15 mouse cellular contexts compared by ENCODE assay signal in genomic region chr3:17596365-17596764, GRCm38 (mm10).
"Had no signal": no experiment of that assay in that cellular context is flagged by ENCODE, and none has a peak within 500 bp of the region (broad histone marks: within the 10 kb centered on the region; RNA-seq: fewer than 3 reads in every experiment).

No protein-coding gene starts in this region.

- H3K9me3 ChIP-seq: neural tube, embryonic 13.5 days; neural tube, embryonic 15.5 days; stomach, embryonic 15.5 days had no signal

- H3K27ac ChIP-seq: neural tube, embryonic 13.5 days; neural tube, embryonic 15.5 days; stomach, embryonic 15.5 days; stomach, postnatal 0 days had no signal

- H3K36me3 ChIP-seq: neural tube, embryonic 13.5 days; neural tube, embryonic 15.5 days; stomach, embryonic 15.5 days had no signal

- H3K9ac ChIP-seq: neural tube, embryonic 13.5 days; neural tube, embryonic 15.5 days; stomach, embryonic 15.5 days had no signal

- H3K4me3 ChIP-seq: neural tube, embryonic 13.5 days; neural tube, embryonic 15.5 days; stomach, embryonic 15.5 days had no signal

- H3K4me2 ChIP-seq: neural tube, embryonic 13.5 days; neural tube, embryonic 15.5 days; stomach, embryonic 15.5 days had no signal

- DNase-seq: right cerebral cortex, adult 18-20 months; right cerebral cortex, postnatal 14 days; right cerebral cortex, postnatal 25 days; right cerebral cortex, postnatal 4 days; spleen, adult 18-20 months; thymus, adult 18-20 months; thymus, adult 2 months; thymus, postnatal 14 days; thymus, postnatal 25 days; thymus, postnatal 36 days; thymus, postnatal 4 days had no signal

- H3K4me1 ChIP-seq: neural tube, embryonic 13.5 days; neural tube, embryonic 15.5 days; stomach, embryonic 15.5 days had no signal

- H3K27me3 ChIP-seq: neural tube, embryonic 13.5 days; neural tube, embryonic 15.5 days; stomach, embryonic 15.5 days had no signal
